Mouse (Mus musculus) bone marrow, adult 2 months (tissue): ENCODE data around the gene Phf3. TPM values are rescaled to one million over a fixed set of nuclear protein-coding genes. Genes with fewer than 3 reads are reported as not detected.
"Not testable (repeated sequence)": the region's sequence is repeated elsewhere in the genome, so short reads cannot be mapped to it uniquely, and the experiment has no call there.

ENCODE experiments used
- H3K27ac ChIP-seq: fragments of 200-500 bp; 2 replicates; pipeline ENCODE4 v1.5.1; 2012; ENCODE audit warnings: low read depth, mild to moderate bottlenecking, control low read depth, inconsistent platforms, low read length; ENCODE audit not compliant: control insufficient read depth, poor library complexity, insufficient read depth
- H3K4me1 ChIP-seq: fragments of 200-500 bp; 2 replicates; pipeline ENCODE4 v1.6.1; 2011; ENCODE audit warnings: low read length; ENCODE audit not compliant: control insufficient read depth, insufficient read depth
- H3K4me3 ChIP-seq: fragments of 200-500 bp; replicated peaks from 2 replicates; pipeline ENCODE3; 2011; ENCODE audit warnings: mild to moderate bottlenecking, low read depth, low read length, control low read depth; ENCODE audit not compliant: control insufficient read depth
- CTCF ChIP-seq: fragments of 200-500 bp; IDR thresholded peaks from 2 replicates; pipeline ENCODE4 v1.5.1; 2011; ENCODE audit warnings: low read length, control low read depth; ENCODE audit not compliant: control insufficient read depth, insufficient read depth
- POLR2A ChIP-seq: fragments of 200-500 bp; IDR thresholded peaks from 2 replicates; pipeline ENCODE4 v1.6.1; 2011; ENCODE audit warnings: low read depth, mild to moderate bottlenecking, control low read depth, low read length, borderline replicate concordance; ENCODE audit not compliant: control insufficient read depth
- WGBS: fragments of 180-500 bp; shearing (Covaris S2); methylation state at CpG from one replicate; pipeline ENCODE4 v1.1.7; 2018; 5-methylcytosine and 5-hydroxymethylcytosine counted together
- polyA plus RNA-seq: library from polyadenylated mRNA; stranded (reverse); fragments of >200 nt; gene quantifications from 2 replicates; pipeline ENCODE4 v1.2.4, GENCODE M21; 2011; ENCODE audit warnings: low replicate concordance; ENCODE audit not compliant: missing spikeins, insufficient read depth, insufficient read length

Gene Phf3
- polyA plus RNA-seq: 23.3 and 31.2 TPM in 2 replicates

DNA sequence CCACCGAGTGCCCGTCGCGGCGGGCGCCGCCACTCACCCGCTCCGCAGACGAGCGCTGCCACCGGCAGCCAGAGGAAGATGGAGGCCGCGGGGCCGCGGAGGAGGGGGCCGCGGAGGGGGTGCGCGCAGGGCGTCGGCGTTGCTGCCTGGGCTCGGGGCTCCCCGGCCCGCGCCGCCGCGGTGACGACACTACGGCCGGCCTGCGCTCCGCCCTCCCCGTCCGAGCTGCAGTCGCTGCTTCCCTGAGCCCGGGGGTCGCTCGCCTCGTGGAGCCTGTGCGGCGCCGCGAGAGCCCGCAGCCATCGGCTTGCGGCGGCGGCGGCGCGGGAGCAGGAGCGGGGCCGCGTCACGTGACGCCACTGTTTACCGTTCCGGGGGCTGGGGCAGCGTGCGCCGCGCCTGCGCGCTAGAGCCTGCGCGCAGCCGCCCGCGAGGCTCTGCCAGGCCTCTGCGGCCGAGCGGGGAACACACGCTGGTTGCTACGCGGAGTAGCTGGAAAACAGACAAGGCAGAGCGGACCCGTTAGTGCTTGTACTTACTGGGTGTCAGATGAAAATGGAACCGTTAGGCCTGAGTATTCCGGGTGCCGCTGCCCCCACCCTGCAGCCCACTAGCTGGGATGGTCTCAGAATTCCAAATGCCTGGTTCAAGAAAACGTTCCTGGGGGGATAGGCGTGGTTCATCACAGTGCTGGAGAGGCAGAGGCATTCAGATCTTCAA, at the start of gene Phf3:
TSS of gene Phf3 (minus strand) at position 381 of the 720 bp plus-strand sequence.
- H3K4me3 ChIP-seq: peak within 1 kb of the TSS; percentile 96
- H3K27ac ChIP-seq: peak within 1 kb of the TSS; percentile 99
- TF ChIP-seq CTCF: no peak
- TF ChIP-seq POLR2A: peak; percentile 57; the same call in 1 of the 2 replicates
- WGBS: under 1% methylated on average over 83 of the region's 85 CpGs
- no peaks in the 10 kb centered on the region; the same call in 1 of the 2 replicates for H3K4me1 ChIP-seq

DNA sequence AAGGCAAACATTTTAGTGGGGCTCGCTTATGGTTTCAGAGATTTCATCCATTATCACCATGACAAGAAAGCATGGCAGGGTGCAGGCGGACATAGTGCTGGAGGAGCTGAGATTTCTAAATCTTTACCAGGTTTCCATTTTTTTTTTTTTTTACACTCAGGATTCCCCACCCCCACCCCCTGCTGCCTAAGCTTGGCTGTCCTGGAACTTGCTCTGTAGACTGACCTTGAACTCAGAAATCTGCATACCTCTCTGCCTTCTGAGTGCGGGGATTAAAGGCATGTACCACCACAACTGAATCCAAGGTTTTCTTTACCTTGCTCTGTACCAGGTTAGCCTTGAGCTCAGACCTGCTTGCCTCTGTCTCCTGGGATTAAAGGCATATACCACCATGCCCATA, 48.5 kb upstream of the Phf3 start:
- TF ChIP-seq CTCF: no peak
- TF ChIP-seq POLR2A: no peak
- no peaks in the 10 kb centered on the region for H3K4me1 ChIP-seq
- 80% methylated on average over 3 of the region's 3 CpGs for WGBS
- H3K4me3 ChIP-seq: no peak overlapping the region
- H3K27ac ChIP-seq: no peak overlapping the region

DNA sequence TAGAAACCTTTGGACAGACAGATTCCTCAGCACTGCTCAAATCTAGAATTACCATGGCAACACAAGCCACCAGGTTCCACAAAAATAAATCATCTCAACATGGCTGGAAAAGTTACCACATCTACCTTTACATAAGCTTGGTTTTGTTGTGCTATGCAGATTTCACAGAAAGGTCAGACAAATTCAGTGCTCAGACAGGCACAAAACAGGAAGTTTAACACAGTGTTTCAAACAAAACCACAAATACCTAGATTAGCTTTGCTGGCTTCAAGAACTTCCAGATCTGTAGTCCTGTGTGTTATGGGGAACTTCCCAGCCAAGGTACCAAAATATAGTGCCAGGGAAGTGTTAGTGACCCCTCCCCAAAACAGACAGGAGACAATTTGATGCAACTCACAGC, 47.5 kb upstream of the Phf3 start:
- no peaks in the 10 kb centered on the region for H3K4me1 ChIP-seq
- TF ChIP-seq CTCF (no peak), POLR2A (no peak)
- H3K27ac ChIP-seq: peak overlapping the region; percentile 8; the same call in 1 of the 2 replicates
- H3K4me3 ChIP-seq: no peak overlapping the region

DNA sequence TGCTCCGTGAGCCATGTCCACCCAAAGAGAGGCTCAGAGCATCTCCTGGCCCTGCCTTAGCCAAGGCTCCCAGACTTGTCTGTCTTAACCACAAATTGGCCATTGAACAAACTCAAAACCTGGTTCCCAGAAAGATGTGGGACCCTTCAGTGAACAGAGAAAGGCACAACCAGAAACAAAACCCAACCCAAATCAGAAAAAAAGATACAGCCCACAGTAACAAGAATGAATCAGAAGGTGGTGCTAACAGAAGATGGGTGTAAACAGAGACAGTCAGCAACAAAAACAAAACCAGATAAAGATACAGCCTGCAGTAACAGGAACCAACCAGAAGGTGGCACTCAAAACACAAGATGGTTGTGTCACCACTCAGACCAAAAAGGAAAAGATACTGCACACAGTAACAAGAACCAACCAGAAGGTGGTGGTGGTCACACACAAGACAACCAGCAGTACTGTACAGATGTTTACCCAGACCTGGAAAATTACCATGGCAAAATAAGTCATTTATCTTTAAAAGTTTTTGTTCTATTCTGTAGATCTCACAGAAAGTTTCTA, 47.0 kb upstream of the Phf3 start:
- Histone ChIP-seq H3K27ac (no peak overlapping the region), H3K4me3 (no peak overlapping the region), H3K4me1 (no peaks in the 10 kb centered on the region)
- WGBS: 79% methylated on average over 1 of the region's 1 CpGs
- TF ChIP-seq POLR2A: no peak
- peak; percentile 36 for TF ChIP-seq CTCF

DNA sequence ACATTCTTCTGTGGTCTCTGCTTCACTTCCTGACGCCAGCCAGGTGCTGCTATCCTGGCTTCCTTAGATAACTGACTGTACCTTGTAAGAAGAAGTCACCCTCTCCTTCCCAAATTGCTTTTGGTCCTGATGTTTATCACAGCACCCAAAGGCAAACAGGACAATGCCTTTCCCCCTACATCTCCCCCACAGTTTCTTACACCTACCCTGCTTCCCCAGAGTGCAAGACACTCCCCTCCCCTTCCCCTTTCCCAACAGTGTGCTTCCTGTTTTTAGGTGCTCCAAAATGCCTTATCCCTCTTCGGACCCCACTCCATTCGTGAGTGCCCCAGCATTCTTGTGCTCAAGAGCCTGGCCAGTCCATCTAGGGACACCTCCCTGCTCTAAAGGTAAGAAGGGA, 36.5 kb upstream of the Phf3 start:
- 28% methylated on average over 3 of the region's 3 CpGs for WGBS
- TF ChIP-seq CTCF (no peak), POLR2A (no peak)
- H3K4me1 ChIP-seq: no peaks in the 10 kb centered on the region

DNA sequence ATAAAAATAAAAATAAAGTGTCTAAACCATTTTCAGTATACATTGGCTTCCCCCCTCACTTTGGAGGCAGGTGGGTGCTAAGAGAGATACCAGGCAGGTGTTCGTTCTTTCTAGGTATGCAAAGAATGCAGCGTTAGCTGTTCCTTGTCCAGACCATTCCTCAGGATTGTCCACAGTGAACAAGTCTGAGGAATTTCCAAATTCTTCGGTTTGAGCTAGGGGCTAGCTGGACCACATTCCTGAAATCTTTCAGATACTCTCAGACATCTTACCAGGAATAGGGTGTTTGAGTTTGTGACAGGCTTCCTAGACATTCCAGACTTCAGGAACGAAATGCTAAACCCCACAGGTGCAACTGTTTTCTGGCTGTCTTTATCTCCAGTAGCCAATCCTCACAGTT, 35.1 kb upstream of the Phf3 start:
- TF ChIP-seq POLR2A (no peak), CTCF (no peak)
- H3K27ac ChIP-seq: no peak overlapping the region
- no peaks in the 10 kb centered on the region for H3K4me1 ChIP-seq
- H3K4me3 ChIP-seq: no peak overlapping the region
- WGBS: 87% methylated on average over 4 of the region's 4 CpGs

More for the DNA sequence above, 36.5 kb upstream of the Phf3 start:
- Histone ChIP-seq H3K27ac (no peak overlapping the region), H3K4me3 (no peak overlapping the region)

DNA sequence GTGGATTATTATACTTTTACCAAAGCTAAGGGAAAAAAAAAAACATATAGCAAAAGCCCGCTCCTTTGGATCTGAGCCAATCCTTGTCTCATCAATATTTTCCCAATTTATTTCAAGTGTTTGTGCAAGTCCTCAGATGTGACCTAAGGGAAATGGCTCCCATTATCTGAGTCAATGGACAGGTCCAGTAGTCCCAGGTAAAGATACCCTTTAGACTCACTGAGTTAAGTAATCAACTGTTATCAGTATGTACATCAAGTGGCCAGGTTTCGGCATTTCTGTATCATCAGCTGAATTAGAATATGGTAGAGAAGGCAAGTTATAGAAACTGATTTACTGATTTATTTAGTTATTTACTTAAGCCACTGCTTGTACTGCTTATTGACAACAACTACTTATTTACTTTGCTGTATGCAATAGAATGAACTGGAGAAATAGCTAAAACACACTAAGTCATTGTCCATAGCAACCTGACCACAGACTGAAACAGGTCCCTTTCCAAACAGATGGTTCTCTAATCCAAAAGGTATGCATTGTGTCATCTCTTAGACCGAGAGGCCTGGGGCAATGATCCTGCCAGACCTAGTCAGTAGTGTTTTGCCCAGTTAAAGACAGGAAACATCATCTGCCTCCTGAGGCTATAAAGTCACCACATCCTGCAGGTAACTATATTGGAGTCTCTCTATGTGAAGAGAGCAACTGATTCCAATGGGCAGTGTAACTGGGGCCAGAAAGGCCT, 29.9 kb upstream of the Phf3 start:
- Histone ChIP-seq H3K27ac (no peak overlapping the region), H3K4me3 (no peak overlapping the region), H3K4me1 (no peaks in the 10 kb centered on the region)
- 79% methylated on average over 3 of the region's 3 CpGs for WGBS
- TF ChIP-seq POLR2A: no peak
- TF ChIP-seq CTCF: no peak

DNA sequence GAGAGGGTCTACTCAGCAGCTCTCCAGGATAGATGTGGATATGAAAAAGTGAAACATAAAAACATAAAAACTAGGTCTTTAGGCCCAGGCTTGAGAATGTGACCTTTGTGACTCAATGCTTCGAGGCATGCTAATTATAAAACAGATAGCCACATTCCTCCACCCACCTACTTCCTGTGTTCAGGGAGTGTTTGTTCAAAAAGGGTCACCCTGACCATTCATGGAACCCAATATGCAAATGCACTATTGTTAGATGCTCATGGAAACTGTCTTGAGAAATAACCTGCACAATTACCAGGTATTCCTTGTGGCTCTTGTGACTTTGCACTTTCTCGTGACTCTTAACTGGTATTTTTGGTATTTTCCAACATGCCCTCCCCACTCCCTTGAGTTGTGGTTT, 25.0 kb upstream of the Phf3 start:
- TF ChIP-seq POLR2A (no peak), CTCF (no peak)
- no peaks in the 10 kb centered on the region for H3K4me1 ChIP-seq
- H3K4me3 ChIP-seq: no peak overlapping the region
- 75% methylated on average over 2 of the region's 2 CpGs for WGBS
- no peak overlapping the region for H3K27ac ChIP-seq

DNA sequence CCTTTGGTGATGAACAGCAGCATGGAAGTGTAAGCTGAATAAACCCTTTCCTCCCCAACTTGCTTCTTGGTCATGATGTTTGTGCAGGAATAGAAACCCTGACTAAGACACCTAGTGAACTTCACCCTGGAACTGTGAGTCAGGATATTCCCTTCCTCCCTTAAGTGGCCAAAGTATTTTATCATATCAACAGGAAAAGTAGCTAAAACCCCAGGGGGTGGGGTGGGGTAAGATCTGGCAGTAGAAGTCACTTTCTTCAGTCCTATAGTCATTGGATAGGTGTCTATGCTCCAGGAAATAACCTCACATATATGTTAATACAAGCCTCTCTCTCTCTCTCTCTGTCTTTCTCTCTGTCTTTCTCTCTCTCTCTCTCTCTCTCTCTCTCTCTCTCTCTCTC, 21.6 kb upstream of the Phf3 start:
- not testable (repeated sequence) for H3K27ac ChIP-seq, H3K4me3 ChIP-seq

DNA sequence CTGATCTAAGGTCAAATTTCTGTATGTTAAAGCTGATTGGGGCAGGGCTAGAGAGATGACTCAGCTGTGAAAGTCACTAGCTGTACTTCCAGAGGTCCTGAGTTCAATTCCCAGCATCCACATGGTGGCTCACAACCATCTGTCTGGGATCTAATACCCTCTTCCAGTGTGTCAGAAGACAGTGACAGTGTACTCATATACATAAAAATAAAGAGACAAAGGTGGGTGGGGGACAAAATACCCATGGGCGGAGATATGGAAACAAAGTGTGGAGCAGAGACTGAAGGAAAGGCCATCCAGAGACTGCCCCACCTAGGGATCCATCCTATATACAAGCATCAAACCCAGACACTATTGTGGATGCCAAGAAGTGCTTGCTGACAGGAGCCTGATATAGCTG, 10.1 kb upstream of the Phf3 start:
- not testable (repeated sequence) for H3K4me1 ChIP-seq, H3K27ac ChIP-seq, H3K4me3 ChIP-seq
- WGBS: 87% methylated on average over 1 of the region's 1 CpGs

More for the DNA sequence above, 21.6 kb upstream of the Phf3 start:
- not testable (repeated sequence) for H3K4me1 ChIP-seq
